Mouse (Mus musculus) adrenal gland, adult 18-20 months (tissue): Measurements from ENCODE around the gene Chst10. TPM values are rescaled to one million over a fixed set of nuclear protein-coding genes. Genes with fewer than 3 reads are reported as not detected.
A peak's percentile ranks its signal among the peaks of the same experiment; 100 is the strongest.

ENCODE experiments used
- DNase-seq, 2 experiments: peaks; one replicate each; pipeline ENCODE4 v3.0.0; 2021 to 2022; ENCODE audit warnings: low spot score in 2 of 2
- total RNA-seq, 2 experiments: library from RNA; stranded (reverse); gene quantifications; 1 replicate in 1 of 2; 2 replicates in 1 of 2; pipeline ENCODE4 v1.2.3; 2021

The Chst10 gene
- total RNA-seq, 2 experiments from 2014 or later = 1.4 to 1.9 TPM

DNA sequence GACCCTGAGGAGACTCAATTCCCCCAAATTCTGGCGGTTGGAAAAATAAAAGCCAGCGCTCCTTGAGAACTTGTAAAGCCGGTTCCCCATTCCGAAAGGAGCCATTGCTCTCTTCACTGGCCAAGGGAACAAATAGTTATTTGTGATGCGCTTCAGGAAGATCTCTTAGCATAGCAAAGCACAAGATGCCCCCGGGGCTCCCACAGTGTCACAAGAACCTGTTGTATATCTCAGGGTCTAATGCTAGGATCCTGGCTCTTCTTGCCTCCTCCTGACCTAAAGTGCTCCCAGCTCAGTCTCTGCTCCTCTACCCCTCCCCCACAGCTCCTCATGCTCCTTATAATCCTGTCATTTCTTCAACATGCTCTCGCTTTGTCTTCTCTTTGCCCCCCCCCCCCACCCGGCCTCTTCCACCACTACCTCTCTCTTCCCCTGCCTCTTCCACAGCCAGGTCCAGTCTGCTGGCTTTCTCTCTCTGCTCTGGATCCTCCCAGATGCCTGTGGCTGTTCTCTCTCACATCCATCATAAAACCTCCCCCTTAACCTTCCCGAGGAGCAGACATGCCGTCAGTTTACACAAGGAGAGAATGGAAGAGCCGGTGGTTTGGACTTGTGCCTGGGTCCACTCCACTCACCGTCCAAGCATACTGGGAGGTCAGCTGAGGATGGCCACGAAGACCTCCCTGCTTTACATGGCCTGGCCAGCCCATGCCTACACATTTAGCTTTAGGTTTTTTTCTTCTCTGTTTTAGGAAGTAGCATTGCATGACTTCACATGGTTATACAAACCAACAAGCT lies 28.4 kb downstream of the Chst10 start:
- no peak for DNase-seq

DNA sequence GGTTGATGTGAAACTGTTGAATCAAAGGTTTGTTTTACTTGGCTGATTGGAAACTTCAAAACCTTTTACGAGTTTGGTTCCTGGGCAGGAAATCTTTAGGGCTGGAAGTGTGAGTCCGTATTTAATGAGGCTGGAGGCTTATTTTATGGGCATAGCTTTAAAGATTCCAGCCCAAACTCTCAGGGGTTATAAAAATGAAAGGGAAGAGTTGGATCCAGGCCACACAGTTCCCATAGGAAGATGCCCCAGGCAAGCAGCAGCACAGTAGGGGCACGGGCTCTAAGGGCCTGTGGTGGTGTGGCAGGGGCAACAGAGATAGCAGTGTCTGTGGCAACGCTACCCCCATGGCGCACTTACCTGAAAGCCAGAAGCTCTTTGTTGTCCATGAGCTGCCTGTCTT lies 31.7 kb downstream of the Chst10 start:
- no peak for DNase-seq

DNA sequence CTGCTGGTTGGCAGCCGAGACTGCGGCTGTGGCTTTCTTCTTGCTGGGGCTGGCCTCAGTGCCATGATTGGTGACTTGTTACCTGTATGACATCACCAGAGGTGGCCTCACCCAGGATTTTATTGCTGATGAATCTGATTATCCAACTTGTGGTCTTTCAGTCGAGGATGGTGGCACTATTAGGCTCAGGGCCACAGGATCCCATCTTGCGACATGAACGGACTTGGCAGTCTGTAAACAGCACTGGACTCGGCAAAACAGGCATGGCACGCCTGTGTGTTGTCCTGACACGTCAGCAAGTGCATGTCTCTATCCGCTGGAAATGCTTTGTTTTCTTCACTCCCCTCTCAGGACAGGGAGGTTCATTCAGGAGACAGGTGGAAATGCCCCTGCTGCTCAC lies 33.6 kb downstream of the Chst10 start:
- no peak for DNase-seq

DNA sequence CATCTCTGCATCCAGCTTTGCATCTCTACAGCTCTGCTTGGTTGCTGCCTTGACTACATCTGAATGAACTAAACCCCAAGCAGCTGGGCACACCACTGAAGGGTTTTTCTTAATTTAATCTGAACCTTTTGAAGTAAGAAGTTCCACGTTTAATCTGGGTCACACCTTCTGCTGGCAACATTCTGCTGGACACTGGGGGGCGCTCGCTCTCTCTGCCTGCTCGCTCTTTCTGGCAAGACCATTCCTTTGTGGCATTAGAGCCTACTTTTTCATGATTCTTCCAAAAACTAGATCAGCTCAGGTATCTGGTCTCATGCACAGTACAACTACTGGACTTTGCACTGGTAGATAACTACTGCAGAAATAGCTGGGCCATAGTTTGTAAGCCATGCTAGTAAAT lies 35.7 kb downstream of the Chst10 start:
- peak; percentile 29 to 39 for DNase-seq

DNA sequence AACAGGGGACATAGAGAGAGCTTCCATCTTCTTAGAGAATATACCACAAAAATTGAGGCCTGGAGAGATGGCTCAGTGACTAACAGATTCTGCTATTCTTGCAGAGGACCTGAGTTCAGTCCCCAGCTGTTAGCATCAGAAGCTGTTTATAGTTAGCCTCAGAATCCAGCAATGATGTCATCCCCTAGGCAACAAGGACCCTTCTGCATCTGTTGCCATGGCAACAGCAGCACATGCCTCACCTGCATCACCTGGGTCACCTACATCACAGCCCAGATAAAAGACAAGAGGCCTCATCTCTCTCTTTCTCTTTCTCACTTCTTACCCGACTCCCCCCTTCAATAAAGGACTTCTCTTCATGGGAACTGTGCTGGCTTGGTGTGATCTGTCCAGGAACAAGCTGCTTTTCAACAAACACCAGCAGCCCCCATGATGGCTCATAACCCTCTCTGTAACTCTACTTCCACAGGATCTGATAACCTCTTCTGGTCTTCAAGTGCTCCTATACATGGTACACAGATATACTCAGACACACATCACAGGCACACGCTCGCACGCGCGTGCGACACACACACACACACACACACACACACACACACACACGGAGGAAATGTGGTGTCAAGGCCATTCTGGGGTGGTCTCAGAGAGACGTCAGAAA lies 37.0 kb downstream of the Chst10 start:
- DNase-seq = no peak

DNA sequence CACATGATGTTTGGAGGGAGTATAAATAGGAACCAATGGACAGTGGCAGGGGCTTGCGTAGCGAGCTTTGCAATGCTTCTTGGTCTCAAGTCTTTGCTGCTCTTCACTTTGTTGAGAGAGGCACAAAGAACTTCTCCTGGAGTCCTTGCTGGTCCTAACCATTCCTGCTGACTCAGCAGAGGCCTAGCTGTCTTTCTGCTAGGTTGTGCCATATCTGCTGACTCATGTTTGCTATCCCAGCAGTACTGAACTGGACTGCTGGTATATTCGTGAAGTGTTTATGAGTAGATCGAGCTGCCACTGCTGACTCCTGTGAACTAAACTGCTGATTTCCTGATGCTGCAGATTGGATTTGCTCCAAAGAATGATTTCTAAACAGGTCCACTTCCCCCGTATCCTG lies 37.8 kb downstream of the Chst10 start:
- no peak for DNase-seq

DNA sequence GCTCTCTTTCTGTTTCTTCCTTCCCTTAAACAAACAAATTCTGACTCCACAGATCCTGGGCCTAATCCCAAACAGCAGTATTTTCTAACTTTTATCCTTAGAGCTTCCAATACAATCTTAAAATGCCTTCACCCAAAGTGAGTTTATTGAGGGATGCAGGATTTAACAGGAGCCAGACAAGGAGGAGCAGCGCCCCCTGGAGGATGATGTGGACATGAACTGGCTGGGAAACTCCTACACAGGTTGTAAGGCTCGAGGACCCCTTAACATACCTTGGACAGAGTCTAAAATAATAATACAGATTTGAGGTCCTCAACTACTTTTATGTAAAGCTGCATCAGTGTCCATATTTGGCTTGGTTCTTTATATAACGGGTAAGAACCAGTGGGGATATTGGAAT lies 41.8 kb downstream of the Chst10 start:
- DNase-seq = peak; percentile 40 to 57

DNA sequence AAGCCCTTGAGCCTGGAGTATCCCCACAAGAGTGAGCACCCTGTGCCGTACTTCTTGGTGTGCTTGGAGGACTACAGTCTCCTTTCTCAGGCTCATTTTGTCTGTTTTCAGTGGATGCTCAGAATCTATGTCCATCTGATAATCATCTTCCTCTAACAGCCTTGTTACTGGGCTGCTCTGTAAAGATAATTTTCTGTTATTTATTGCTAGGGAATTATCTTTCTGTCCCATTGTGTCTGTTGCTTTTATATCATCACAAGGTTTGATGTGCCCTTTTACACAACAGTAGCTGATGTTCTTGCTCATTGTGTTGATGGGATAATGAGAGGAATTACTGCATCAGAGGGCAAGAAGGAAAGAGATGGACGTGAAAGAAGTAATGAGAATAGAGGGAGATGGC lies 45.7 kb downstream of the Chst10 start:
- DNase-seq = no peak

DNA sequence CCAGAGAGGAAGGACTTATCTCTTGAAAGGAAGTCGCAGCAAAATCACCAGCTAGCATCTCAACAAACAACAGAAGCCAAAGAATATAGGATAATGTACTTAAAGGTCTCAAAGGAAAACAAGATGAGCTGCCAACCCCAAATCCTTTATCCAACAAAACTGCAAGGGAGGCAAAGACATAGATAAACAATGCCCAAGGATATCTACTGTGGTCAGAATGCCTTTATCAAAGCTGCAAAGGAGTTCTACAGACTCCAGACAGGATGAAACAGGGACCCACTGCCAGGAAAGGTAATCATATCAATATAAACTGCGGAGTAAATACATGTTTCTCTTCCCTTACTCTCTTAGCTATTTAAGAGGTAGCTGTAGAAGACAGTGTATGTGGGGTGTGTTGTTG lies 47.3 kb downstream of the Chst10 start:
- DNase-seq = no peak

DNA sequence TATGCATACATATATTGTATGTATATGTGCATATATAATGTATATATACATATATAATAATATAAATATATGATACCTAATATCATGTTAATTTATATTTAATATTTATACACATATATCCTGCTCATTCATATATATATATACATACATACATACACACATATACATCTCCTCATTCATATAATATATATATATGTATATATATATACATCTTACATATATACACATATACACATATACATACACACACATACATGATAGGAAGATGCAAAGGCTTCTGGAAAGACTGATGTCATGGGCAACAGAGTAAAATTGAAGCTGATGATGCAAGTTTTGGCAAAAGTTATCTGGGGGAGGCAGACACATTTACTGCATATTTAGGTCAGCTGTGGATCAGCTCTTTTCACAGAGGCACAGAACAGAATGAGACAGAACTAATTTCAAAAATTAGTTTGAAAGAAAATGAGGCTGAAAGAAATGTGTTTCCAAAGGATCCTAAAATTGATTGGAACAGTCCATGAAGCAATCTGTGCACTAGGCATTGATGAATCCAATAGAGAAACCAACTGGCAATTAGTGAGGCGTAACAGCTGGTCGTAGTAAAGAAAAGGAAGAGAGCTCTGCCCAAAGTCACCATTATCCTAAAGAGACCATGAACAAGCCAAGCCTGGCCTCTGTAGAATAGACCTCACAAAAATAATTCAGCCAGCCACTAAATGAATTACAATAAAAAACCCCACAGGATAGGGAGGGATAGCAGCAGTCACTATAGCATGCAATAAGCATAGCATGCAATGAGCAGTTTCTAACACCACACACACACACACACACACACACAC lies 49.3 kb downstream of the Chst10 start:
- no peak for DNase-seq

DNA sequence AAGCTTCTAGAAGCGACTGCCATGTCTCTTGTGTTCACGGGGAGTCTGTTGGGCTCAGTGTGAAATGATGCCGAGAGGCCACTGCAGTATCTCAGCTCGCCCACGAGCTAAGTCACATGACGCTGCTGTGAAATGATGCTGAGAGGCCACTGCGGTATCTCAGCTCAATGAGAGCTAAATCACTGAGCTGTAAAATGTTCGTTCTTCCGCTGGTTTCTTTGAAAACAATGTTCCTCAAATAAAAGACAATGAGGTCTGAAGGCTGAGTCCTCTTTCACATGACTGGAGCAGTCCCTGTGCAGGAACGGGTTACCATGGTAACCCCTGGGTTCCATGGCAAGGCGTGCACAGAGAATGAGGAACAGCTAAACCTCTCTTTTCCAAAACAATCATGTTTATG lies 50.0 kb downstream of the Chst10 start:
- DNase-seq = no peak

DNA sequence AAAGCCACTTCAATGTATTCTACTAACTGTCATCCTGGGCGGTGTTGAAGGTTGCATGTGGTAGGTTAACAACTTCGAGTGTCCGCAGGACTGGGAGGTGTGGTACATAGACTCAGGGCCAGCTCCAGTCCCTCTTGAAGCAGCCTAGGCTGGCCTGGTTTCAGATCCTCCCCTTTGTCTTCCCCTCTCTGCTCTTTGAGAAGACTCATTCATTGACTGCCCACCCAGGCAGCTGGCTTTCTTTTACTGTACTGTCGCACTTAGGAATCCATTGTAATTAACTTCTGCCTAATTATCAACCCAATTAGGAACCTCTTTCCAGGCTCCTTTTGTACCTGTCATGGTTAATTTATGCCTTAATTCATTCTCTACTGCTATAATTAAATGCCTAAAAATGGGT lies 54.7 kb downstream of the Chst10 start:
- no peak for DNase-seq

DNA sequence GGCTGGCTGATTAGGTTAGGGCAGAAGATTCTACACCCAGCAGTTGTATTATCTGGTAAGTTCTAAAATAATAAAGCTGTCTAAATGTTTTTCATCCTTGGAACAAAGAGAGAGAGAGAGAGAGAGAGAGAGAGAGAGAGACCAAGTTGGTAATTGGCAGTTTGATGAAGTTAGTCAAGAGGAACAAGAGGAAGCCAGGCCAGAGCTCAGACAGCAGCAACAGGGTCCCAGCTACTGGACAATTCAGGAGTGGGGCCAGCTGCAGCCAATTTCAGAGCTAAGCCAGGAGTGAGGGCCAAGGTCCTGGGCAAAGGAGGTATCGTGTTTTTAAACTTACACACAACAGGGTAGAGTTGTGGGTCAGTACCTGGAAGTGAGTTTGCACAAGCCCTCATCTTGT lies 55.1 kb downstream of the Chst10 start:
- DNase-seq = no peak

DNA sequence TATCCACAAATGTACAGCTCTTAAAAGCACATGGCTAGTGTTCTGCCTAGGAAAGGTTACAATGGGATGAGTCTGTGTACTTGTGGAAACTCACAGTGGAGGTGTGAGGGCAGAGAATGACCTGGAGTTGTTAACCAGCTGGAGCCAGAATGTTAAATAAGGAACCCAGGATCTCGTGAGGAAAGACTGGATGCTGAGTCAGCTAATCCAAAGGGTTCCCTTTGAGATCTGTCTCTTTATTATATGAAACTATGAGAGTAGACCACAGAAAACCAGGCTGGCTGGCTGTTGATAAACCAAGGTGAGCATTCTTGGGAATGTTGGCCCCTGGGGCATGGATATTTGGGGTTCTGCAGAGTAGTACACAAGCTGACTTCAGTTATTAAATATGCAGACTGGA lies 58.0 kb downstream of the Chst10 start:
- DNase-seq = no peak

DNA sequence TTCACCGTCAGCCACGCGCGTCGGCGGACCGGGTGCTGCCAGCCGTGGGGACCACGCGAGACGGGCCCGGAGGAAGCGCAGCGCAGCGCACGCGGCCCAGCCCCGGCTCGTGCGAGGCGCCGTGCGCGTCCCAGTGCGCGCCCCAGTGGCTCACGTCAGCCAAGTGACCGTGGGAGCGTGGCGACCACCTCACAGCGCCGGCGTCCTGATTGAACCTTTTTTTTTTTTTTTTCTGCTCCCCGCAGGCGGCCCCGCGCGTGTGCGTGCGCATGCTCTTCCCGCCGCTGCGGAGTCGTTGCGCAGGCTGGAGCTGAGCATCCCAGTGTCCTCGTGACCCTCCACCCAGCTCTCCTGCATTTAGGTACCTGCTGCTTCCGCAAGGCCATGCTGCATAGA lies 61.5 kb downstream of the Chst10 start, which contains the start of gene Lonrf2:
Lonrf2 (minus strand) TSS at position 235 of the 396 bp plus-strand sequence.
- DNase-seq = no peak

DNA sequence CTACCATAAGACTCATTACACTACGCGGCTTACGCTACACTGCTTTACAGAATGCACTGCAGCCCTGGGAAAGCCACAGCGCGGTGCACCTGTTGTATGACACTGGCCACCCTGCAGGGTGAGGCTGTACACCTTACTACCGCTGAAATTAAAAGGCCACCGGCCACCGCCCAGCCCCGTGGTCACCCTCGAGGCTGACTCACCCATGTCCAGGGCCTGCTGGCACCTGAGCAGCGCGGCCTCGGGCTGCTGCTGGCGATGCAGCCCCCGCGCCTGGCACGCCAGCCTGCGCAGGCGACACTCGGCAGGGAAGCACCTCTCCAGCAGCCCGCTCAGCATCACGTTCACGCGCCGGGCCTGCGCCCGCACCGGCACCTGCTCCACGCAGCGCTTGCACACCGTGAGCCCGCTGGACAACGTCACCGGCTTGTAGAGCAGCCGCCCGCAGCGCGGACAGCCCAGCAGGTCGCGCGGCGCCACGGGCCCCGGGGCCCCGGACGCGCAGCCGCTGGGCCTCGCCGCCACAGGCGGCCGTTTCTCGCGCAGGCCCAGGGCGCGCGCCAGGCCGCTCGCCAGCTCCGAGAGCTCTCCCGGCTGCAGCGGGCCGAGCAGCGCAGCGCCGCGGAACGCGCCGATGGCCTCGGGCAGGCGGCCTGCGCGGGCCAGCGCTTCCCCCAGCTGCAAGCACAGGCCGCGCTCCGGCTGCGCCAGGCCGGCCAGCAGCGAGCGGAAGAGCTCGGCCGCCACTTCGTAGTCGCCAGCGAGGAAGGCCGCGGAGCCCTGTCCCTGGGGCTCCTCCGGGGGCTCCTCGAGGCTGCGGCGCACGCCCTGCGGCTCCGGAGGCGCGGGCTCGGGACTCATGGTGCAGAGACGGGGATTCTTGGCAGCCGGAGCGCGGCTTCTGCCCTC lies 62.1 kb downstream of the Chst10 start:
- DNase-seq = peak; percentile 23 to 28

DNA sequence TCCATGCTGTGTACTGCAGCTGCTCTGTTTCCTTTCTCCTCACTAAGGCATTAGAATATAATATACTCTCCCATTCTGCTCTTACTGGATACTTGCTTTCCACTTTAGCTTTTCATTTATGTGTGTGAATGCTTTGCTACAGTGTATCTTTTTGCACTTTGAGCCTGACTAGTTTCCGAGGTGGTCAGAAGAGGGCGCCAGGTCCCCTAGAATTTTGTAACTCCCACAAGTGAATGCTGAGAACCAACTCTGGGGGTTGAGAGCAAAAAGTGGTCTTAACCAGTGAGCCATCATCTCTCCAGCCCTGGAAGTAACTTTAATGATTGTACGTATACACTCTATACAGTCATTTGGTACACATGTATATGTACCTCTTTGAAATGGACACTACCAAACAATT lies 63.1 kb downstream of the Chst10 start:
- DNase-seq = peak in 1 of 2 experiments; percentile 9

DNA sequence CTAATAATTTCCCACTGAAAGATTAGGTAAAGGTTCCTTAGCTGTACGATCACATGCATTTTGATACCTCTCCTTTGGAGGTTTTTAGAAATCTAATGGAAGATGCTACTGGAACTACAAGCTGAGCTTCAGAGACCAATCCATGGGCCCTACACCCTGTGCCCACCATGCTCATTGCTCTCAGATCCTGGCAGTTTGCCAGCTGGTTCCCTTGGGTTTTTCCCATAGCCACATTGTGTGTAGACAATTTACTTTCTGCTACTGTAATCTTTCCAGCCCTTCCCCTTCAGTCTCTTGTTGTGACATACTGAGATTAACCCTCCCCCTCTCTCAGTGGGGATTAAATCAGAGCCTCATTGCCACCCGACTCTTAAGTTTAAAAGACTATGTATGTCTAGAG lies 73.0 kb downstream of the Chst10 start:
- DNase-seq = no peak

DNA sequence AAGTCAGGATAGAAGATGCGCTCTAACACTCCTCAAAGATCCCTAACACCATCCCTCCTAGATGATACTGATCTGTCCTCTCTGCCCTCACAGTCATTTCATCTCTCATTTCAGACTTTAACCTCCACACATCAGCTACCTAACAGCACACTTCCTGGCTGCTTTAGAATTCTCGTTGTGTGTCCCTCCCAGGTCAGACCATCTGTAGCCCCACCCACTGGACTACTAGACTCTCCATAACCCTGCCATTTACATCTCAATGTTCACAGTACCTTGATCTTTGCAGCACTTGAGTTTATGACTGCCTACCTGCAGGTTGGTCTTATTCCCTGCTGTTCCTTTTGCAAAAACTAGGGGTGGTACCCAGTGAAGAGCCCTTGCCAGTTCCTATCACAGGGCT lies 74.1 kb downstream of the Chst10 start:
- no peak for DNase-seq

DNA sequence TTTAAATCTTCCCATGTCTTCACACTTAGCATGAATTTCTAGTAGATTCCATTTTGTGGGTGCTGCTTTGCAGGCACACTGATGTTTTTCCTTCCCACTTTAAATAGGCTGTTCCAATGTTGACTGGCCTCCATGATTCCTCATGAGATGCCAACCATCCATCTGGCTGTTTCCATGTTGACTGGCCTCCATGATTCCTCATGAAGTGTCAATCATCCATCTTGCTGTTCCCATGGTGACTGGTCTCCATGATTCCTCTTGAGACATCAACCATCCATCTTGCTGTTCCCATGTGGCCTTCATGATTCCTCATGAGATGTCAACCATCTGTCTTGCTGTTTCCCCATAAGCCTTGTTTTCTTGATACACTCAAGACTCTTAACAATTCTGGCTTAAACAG lies 78.3 kb downstream of the Chst10 start:
- no peak for DNase-seq

DNA sequence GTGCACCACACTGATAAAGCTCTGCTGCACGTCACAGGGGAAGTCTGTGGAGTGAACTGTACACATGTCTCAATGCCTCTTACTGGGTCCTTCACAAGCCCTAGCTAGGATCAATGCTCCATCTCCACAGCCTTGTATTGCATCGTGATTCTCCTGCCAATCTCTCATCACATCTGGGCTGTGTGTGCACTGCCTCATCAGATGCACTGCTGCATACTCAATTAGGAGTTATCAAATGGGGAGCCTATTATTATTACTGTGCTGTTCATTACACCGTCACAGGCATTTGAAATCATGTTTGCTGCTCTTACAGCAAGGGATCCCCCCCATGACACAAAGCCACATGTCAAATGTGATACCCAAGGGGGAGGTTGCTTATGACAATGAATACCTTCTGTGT lies 80.3 kb downstream of the Chst10 start:
- no peak for DNase-seq
